Mouse (Mus musculus): ENCODE data around the gene Ccdc141. TPM values are rescaled to one million over a fixed set of nuclear protein-coding genes. Genes with fewer than 3 reads are reported as not detected.

Ccdc141 gene
- total RNA-seq, 2 experiments from 2014 or later, result 18.4 to 23.0 TPM

DNA sequence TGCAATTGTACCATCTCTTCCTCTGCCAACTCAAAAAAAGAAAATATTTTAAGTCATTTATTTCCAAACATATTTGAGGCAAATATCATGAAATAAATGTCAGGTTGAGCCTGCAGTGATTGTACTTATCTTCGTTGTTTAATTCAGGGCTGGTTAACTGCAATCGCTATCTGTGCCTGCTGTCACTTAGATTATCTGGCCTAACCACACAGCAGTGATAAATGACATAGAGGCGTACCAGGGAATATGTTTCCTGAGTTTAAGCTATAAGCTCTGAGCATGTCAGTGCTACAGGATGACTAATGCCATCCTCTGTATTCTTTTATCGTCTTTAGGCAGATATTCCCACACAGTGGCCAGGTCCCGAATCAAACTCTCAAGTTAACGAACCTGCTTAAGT is 31.6 kb downstream of the Ccdc141 start:
- no peak for DNase-seq (ENCODE audit: low spot score in 2 of 2)

DNA sequence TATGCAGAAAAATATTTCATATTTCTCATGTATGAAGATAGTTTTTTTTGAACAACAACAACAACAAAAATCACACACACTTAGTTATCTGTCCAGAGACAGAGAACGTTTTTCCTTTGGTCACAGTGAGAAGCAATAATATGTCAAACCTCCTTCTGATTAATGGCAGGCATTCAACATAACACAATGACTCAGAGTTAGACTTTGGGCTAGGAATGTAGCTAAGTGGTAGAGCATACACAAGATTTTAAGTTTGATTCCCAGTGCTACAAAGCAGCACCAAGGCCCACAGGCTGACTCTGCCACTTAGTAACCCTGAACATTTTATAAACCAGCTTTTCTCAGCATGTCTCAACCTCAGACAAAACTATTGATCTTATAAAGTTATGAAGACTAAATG is 35.5 kb downstream of the Ccdc141 start:
- no peak for DNase-seq (ENCODE audit: low spot score in 2 of 2)

DNA sequence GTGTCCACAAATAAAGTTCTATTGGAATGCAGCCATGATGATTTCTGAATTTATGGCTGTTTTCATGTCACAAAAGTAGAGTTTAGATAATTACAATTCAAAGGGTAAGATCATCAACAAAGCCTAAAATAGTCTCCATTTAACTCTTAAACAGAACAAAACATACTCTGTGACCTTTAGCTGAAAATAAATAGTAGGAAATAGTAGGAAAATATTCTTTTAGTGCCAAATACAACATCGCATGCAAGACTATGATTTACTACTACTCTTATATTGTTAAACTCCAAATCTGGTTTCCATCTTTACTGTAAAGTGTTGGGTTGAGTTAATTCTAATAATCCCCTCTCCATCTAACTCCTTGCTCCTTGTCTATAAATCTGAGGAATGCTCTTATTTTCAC is 37.0 kb downstream of the Ccdc141 start:
- DNase-seq (ENCODE audit: low spot score in 2 of 2), result no peak

DNA sequence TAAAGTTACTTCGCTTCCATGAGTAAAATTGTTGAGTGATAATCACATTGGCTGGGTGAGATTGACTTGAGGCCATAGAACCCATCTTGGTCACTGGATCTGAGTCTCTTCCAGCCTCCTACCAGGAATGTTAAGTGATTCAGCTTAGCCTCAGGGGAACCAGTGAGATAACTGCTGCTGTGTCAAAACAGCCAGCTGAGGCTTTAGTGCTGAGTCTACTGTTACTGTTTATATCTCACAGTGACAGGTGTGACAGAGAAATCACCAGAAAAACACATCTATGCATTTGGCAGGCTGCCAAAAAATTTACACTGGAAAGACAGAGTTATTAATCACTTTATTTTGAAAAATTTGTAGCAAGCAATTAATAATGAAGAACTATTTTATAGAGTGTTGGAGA is 43.5 kb downstream of the Ccdc141 start:
- DNase-seq (ENCODE audit: low spot score in 2 of 2), result no peak

DNA sequence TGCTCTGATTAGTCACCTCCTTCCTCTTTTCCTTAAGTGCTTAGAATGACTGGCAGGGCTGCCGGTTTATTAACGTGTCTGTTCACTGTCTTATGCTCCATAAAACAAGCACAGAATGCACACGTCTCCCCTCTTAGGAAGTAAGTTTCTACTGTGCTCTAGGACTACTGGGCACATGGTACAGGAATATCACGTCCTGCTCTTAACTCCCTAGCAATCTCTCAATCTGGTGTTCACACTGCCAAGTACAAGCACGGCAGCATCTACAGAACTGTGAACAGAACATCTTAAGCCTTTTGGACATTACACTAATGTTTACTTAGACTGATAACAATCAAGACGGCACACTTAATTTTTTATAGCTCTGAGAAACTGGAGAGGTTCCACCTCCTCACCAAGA is 52.3 kb downstream of the Ccdc141 start:
- DNase-seq (ENCODE audit: low spot score in 2 of 2), result peak in 1 of 2 experiments; percentile 13

DNA sequence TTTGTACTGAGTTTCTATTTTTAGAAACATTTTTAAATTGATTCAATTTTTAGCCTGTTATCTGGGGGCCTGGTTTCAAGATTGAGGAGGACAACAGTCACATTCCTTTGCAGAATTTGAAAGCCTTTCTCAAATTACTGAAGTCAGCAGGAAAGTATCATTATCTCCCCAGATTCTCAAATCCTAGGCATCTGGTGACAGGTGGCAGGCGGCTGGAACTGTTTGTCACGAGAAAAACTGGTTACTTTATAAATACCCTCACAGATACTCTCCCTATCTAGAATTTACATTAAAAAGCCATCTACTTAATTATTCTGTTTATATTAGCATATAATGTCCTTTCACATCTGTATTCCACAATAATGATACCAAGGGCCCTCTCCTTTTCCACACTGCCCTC is 56.1 kb downstream of the Ccdc141 start:
- DNase-seq (ENCODE audit: low spot score in 2 of 2), result no peak

DNA sequence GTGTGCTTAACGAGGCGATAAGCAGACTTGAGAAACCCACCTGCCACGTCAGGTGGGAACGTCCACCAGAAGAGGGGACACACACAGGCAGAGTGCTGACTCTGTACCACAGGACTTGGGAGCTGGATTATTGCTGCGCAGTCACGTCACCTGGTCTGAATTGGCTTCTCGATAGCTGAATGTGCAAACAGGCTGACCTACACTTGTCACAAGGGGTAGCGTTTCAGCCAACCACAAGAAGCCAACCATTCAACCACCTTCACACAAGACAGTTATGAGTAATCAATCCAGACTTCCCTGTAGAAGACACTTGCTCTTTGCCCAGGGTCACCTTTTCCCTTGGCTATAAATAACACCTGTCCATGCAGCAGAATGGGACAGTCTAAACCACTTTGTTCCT is 56.6 kb downstream of the Ccdc141 start:
- DNase-seq (ENCODE audit: low spot score in 2 of 2), result no peak

DNA sequence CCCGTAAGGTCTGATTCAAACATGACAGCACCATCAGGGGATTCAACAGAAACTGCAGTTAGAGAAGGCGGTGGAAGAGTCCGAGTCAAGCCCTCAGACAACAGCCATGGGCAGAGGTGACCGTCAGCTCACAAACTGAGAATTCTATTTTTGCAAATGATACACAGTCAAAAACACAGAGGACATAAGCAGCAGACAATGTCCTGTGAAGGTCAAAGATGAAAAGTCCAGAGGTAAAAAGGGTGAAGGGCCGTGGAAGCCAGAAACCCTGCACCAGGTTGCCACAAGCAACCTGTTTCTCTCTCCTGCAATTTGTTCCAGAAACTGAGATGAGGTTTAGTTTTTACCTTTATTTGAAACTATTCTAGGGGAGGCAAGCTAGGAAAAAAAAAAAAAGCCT is 57.4 kb downstream of the Ccdc141 start:
- no peak for DNase-seq (ENCODE audit: low spot score in 2 of 2)

DNA sequence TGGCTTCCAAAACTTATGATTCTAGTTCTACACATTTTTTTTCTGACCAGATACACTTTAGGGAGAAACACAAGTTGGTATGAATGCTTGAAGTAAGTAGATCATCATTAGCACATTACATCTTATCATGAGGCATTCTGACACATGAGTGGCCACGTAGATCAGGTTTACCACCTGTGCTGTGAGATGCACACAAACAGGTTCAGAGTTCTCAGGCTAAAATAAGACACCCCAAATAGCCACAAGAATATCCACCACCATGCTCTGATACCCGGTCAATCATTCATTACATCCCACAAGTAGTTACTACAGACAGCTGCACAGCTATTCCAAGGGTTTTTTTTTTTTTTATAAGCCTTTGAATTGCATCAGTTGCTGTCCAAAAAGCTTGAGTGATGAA is 59.3 kb downstream of the Ccdc141 start:
- no peak for DNase-seq (ENCODE audit: low spot score in 2 of 2)

DNA sequence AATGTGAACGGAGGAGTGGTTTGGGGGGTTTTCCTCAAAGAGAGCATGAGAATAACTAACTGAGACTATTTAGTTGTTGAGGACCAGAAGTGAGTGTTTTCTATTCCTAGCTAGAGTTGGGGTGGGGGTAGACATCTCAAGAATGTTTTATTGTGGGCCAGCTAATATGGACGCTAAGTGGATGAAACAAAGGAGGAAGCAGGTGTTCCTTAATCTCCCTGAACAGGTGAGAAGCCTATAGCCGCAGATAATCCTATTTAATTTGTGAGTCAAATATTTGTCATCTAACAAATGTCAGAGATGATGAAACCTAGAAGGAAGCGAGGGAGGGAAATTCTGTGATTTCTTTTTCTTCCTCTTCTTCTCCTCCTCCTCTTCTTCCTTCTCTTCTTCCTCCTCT is 60.1 kb downstream of the Ccdc141 start:
- DNase-seq (ENCODE audit: low spot score in 2 of 2), result no peak

DNA sequence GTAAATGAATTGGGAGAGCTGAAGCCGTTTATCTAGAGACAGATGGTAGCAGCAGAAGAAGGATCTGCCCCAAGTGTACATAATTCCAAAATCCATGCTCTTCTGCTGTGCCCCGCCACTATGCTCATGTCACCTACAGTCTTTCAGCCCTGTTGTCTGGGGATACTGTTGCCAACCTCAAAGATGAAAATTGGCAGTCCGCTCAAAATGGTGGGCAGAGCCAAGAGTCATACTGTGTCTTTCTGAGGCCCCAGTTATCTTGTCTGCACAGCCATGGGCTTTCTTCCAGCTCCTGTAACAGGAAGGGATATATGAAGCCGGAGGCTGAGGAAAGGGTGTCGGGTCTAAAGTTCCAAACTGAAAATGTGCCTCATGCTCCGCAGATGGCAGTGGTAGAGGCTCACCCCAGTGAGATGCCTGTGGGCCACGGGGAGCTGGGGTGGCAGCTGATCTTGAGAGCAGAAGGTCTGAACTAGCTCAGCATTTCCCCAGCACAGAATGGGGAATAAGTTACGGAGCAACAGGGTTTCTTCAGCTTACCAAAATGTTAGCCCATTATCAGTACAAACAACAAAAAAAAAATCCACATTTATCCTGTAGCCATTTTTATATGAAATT is 60.8 kb downstream of the Ccdc141 start:
- DNase-seq (ENCODE audit: low spot score in 2 of 2), result peak; percentile 24 to 57

DNA sequence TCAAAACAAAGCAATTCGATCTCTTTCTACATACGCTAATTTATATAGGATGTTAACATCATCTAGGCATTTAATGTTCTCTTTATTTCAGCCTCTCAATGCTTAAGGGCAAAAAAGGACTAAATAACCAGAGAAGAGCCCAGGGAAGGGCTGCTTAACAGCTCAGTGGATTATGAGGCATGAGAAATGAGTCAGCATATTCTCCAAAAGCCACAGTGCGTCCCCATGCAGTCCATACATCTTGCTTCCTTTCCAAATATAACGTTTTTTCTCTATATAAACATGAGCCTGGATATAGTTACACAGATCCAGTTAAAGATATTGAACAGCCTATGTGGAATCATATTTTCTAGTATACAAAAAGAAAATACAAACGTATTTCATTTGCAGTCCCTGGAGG is 61.9 kb downstream of the Ccdc141 start:
- DNase-seq (ENCODE audit: low spot score in 2 of 2), result no peak

DNA sequence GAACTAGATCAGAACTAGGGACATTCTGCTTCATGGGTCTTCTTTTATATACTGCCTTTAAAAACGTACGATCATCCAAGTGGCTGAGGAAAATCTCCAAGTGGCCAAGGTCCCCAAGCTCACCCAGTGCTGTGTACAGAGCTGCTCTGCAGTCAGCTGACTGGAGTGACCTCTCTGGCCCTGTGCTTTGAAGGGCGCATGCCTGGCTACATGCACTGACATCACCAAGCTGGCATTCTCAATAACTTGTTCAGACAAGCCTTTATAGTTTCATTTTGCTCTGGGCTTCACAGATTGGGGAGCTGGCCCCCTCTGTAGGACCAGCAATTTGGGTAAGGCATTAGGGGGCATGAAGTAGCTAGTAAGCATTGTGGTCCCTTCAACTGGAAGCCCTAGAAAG is 64.3 kb downstream of the Ccdc141 start:
- DNase-seq (ENCODE audit: low spot score in 2 of 2), result no peak

DNA sequence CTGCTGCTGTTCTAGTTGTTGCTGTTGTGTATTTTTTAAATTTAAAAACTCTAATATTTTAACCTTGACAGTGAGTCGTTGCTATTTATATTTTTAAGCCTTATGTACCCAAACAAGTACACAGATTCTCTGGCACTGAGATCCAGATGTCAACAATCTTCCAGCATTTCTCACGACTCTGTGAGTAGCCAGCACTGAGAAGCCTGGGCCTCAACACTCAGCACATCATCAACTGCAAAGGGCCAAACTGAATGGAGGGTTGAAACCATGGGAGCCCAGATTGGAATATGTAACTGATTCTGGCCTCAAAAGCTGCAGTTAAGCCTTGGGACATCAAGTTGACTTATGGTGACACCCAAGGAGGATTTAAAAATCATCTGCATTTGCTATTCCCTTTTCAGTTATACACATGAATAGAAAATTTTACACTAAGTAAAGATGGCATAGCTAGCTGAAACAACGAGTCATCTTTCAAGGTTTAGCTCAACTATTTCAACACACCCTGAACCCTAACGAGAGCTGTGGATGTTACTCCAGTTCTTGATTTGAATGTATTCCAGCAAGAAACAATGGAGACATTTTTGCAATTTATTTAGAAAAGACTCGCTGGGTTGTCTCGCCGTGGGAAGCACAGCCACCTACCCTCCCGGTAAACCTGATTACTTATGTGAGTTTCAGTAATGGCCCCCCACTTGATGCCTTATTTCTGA is 65.3 kb downstream of the Ccdc141 start:
- no peak for DNase-seq (ENCODE audit: low spot score in 2 of 2)

DNA sequence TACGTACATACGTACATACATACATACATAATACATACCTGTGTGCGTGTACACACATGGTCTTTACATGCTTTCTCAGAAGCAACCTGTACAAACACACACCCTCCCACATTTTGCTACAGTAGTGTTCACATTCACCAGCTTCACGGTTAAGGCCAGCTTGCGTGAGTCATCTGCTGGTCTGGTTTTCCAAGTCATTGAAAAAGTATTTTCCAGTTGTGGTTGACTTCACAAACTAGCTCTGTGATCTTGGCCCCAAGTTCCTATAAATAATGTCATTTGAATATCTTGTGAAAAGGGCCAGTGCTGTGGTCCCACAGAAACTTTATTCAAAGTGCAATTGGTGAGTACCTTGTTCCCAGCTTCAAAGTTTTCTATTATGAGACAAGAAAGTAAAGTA is 67.9 kb downstream of the Ccdc141 start:
- no peak for DNase-seq (ENCODE audit: low spot score in 2 of 2)

DNA sequence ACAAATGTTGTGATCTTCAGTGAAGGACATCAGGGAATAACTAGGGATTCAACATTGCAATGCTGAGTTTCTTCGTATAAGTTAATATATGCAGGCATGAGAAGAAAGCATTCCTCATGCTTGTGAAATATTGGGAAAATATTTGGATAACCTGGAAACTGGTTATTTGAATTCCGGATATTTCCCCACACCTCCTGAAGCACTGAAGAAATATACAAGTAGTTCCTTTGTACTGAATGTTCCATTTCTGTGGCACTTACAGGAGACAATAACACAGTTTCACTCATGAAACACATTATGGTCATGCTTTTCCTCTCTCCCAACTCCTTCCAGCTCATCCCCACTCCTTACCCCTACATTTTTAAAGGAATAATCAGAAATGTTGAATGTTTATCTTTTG is 70.6 kb downstream of the Ccdc141 start:
- no peak for DNase-seq (ENCODE audit: low spot score in 2 of 2)

DNA sequence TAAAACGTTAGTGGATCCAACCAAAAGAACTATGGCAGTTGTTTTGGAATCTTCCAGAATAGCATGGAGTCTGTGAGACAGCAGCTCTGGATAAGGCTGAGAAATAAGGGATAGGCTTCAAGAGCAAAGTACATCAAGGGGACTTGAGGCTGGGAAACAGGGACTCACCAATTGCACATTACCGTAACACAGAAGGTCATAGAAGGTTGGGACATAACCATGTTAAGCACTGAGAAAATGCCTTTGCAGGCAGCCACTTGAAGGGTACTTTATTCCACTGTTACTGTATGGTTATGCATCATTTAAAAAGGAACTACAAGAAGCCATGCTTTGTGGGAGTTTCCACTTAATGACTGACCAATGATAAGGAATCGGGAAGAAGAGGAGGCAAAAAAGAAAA is 71.7 kb downstream of the Ccdc141 start:
- no peak for DNase-seq (ENCODE audit: low spot score in 2 of 2)

DNA sequence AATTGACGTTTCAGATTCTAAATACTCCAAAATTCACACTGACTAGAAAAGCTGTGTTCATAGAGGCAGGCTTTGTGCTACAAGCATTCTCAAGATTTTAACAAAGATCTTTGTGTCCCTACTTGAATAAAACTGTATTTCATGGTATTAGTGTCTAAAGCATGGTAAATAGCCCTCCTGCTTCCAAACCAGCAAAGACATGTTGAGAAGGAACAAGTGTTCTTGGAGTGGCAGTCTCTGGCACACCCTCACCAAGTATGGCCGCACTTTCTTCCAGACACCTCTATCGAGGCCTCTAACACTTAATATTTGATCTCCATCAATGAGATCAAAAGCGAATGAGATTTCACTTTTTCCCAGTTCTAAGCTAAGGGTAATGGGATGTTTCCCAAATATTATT is 78.7 kb downstream of the Ccdc141 start:
- DNase-seq (ENCODE audit: low spot score in 2 of 2), result no peak

DNA sequence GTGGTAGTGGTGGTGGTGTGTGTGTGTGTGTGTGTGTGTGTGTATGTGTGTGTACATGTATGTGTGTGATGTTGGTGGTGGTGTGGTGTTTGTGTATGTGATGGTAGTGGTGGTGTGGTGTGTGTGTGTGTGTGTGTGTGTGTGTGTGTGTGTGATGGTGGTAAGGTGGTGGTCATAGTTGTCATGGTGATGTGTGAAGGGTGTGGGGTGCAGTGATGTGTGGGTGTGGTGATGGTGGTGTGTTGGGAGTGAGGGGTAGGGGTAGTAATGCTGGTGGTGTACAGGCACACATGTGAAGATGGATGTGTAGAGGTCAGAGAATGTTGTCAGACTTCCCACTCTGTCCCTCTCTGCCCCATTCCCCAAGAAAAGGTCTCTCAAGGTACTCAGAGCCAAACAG is 85.1 kb downstream of the Ccdc141 start:
- no peak for DNase-seq (ENCODE audit: low spot score in 2 of 2)

DNA sequence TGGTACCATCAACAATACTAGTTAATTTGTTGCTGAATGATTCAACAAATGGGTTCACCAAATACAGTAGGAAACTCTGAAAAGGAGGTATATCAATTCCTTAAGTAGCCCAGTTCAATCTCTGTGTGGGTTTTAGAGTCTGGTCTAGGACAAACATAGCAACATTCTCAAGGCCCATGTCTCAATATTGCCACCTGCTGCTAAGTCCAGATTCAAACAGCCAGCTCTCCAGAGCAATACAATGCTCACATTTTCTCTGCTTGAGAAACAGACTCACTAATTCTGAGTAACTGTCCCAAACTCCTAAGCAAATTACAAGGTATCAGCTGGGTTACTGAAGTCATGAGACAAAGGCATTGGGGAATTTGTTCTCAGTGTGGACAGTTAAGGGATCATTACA is 85.8 kb downstream of the Ccdc141 start:
- no peak for DNase-seq (ENCODE audit: low spot score in 2 of 2)

DNA sequence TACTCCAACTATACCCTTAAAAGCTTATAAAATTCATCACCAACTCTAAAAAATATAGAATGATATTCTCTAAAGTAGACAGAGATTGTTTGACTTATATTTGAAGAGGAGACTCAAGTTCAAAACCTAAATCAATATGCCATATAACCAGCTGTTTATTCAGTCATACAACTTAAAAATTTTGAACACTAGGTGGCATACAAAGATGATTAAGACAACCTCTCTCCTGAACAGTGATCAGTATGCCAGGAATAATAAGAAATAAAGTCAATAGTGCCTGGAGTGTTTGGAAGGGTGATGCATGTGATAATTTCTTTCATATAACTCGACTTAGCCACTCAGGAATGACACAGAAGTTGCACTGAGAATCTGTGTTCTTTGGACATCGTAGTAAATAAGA is 89.3 kb downstream of the Ccdc141 start:
- DNase-seq (ENCODE audit: low spot score in 2 of 2), result no peak

DNA sequence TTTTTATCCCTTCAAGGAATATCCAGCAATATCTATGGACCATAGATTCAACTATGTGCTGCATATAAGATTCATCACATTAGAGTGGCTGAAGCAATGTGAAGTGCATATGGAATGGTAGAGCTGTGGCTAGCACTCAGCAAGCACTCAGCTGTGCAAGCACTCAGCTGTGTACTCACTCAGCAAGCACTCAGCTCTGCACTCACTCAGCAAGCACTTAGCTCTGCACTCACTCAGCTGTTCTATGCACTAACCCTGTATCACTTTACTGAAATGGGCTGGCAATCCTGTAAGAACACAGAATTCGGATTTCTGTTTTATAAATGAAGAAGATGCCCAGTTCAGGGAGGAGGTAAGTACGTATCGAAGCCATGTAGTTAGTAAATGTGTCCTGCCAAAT is 89.8 kb downstream of the Ccdc141 start:
- DNase-seq (ENCODE audit: low spot score in 2 of 2), result no peak

DNA sequence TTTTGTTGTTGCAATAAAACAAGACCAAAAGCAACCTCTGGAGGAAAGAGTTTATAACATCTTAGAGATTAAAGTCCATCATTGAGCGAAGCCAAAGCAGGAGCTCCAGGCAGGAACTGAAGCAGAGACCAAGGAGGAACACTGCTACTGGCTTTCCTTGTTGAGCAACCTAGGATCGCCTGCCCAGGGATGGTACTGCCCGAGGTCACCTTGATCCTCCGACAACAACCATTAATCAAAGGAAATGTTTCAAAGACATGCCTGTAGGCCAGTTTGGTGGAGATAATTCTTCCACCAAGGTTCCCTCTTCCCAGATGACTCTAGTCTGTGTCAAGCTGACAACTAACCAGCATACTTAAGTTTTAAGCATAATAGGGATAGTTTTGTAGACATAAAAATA is 91.7 kb downstream of the Ccdc141 start:
- DNase-seq (ENCODE audit: low spot score in 2 of 2), result no peak

Data from layer of hippocampus, adult 18-20 months (tissue).